Mouse (Mus musculus) CH12.LX (cell line): ENCODE measurements around the gene Chaf1b. TPM values are rescaled to one million over a fixed set of nuclear protein-coding genes. Genes with fewer than 3 reads are reported as not detected.
A peak's percentile ranks its signal among the peaks of the same experiment; 100 is the strongest.

ENCODE experiments used
- DNase-seq: peaks from one replicate; pipeline ENCODE4 v3.0.0-alpha.2; 2013; ENCODE audit errors: extremely low read depth
- H3K27ac ChIP-seq: 2 replicates; pipeline ENCODE4 v1.5.1; 2012; ENCODE audit warnings: low read depth, mild to moderate bottlenecking, control low read depth, moderate library complexity; ENCODE audit not compliant: insufficient read depth
- H3K27me3 ChIP-seq: replicated peaks from 2 replicates; pipeline ENCODE3; 2012; ENCODE audit warnings: inconsistent platforms
- H3K36me3 ChIP-seq, 2 experiments: replicated peaks in 1 of 2; 2 replicates each; pipeline versions ENCODE3 to v1.6.1; 2012; ENCODE audit warnings: inconsistent platforms in 1 of 2, low read length in 1 of 2, mild to moderate bottlenecking in 1 of 2, mixed read lengths in 1 of 2, moderate library complexity in 1 of 2; ENCODE audit not compliant: control insufficient read depth in 1 of 2, insufficient read depth in 1 of 2
- H3K4me1 ChIP-seq, 2 experiments: 2 replicates each; pipeline ENCODE4 v1.6.1; 2012; ENCODE audit warnings: inconsistent platforms in 1 of 2, moderate library complexity in 1 of 2; ENCODE audit not compliant: insufficient read depth in 2 of 2, control insufficient read depth in 1 of 2
- H3K4me2 ChIP-seq: 2 replicates; pipeline ENCODE4 v1.6.1; 2012; ENCODE audit warnings: low read depth, mild to moderate bottlenecking, control low read depth; ENCODE audit not compliant: poor library complexity, insufficient read depth, severe bottlenecking
- H3K4me3 ChIP-seq, 3 experiments: fragments of 150-350 bp in 1 of 3; sonication (generic) in 1 of 3; replicated peaks in 1 of 3; 2 replicates each; pipeline versions ENCODE3 to v1.5.1; 2011 to 2012; ENCODE audit warnings: low read depth in 2 of 3, low read length in 2 of 3, mild to moderate bottlenecking in 2 of 3, moderate library complexity in 2 of 3, control low read depth in 1 of 3, improper control_type of control experiment in 1 of 3, inconsistent platforms in 1 of 3, mixed read lengths in 1 of 3; ENCODE audit not compliant: poor library complexity in 1 of 3
- H3K79me2 ChIP-seq: replicated peaks from 2 replicates; pipeline ENCODE4 v1.6.1; 2012; ENCODE audit warnings: mild to moderate bottlenecking, moderate library complexity; ENCODE audit not compliant: control insufficient read depth, poor library complexity, insufficient read depth, severe bottlenecking; ENCODE audit errors: extremely low read depth
- H3K9ac ChIP-seq: 2 replicates; pipeline ENCODE4 v1.6.1; 2012; ENCODE audit warnings: low read depth, mild to moderate bottlenecking, control low read depth, moderate library complexity; ENCODE audit not compliant: insufficient read depth
- H3K9me3 ChIP-seq: replicated peaks from 2 replicates; pipeline ENCODE3; 2012; ENCODE audit warnings: low read length, inconsistent platforms, mixed read lengths
- BHLHE40 ChIP-seq: IDR thresholded peaks from 2 replicates; pipeline ENCODE4 v1.6.1; 2011; ENCODE audit warnings: mild to moderate bottlenecking, low read depth, low read length, improper control_type of control experiment
- CHD1 ChIP-seq: IDR thresholded peaks from 2 replicates; pipeline ENCODE4 v1.6.1; 2012; ENCODE audit warnings: low read depth, low read length, improper control_type of control experiment, inconsistent platforms
- CHD2 ChIP-seq: IDR thresholded peaks from 2 replicates; pipeline ENCODE4 v1.6.1; 2011; ENCODE audit warnings: low read length, improper control_type of control experiment
- ELF1 ChIP-seq: IDR thresholded peaks from 2 replicates; pipeline ENCODE4 v1.6.1; 2014; ENCODE audit warnings: low read depth, mild to moderate bottlenecking, inconsistent platforms, low read length, improper control_type of control experiment
- HCFC1 ChIP-seq: IDR thresholded peaks from 2 replicates; pipeline ENCODE4 v1.6.1; 2012; ENCODE audit warnings: low read depth, mild to moderate bottlenecking, inconsistent platforms, low read length, improper control_type of control experiment
- IRF4 ChIP-seq: IDR thresholded peaks from 2 replicates; pipeline ENCODE4 v1.6.1; 2014; ENCODE audit warnings: low read depth, mild to moderate bottlenecking, inconsistent platforms, low read length, improper control_type of control experiment
- JUND ChIP-seq: conservative IDR thresholded peaks from 2 replicates; pipeline ENCODE4 v1.6.1; 2011; ENCODE audit warnings: low read depth, low read length, improper control_type of control experiment
- MAFK ChIP-seq: IDR thresholded peaks from 2 replicates; pipeline ENCODE4 v1.6.1; 2011; ENCODE audit warnings: low read length, improper control_type of control experiment; ENCODE audit not compliant: insufficient replicate concordance
- MAX ChIP-seq: IDR thresholded peaks from 2 replicates; pipeline ENCODE4 v1.6.1; 2011; ENCODE audit warnings: low read length, improper control_type of control experiment
- MAZ ChIP-seq: IDR thresholded peaks from 2 replicates; pipeline ENCODE4 v1.6.1; 2012; ENCODE audit warnings: low read depth, mild to moderate bottlenecking, inconsistent platforms, low read length, improper control_type of control experiment, moderate library complexity
- PAX5 ChIP-seq: IDR thresholded peaks from 2 replicates; pipeline ENCODE4 v1.6.1; 2012; ENCODE audit warnings: low read length, inconsistent platforms, mixed read lengths
- POLR2A ChIP-seq: IDR thresholded peaks from 2 replicates; pipeline ENCODE4 v1.6.1; 2011; ENCODE audit warnings: low read depth, mild to moderate bottlenecking, improper control_type of control experiment, low read length
- RCOR1 ChIP-seq: conservative IDR thresholded peaks from 2 replicates; pipeline ENCODE4 v1.6.1; 2012; ENCODE audit warnings: low read depth, mild to moderate bottlenecking, inconsistent platforms, low read length, improper control_type of control experiment
- SIN3A ChIP-seq: IDR thresholded peaks from 2 replicates; pipeline ENCODE4 v1.6.1; 2012; ENCODE audit warnings: low read length, improper control_type of control experiment, inconsistent platforms
- TCF12 ChIP-seq: IDR thresholded peaks from 2 replicates; pipeline ENCODE4 v1.6.1; 2014; ENCODE audit warnings: low read depth, mild to moderate bottlenecking, inconsistent platforms, low read length, improper control_type of control experiment
- UBTF ChIP-seq: IDR thresholded peaks from 2 replicates; pipeline ENCODE4 v1.6.1; 2012; ENCODE audit warnings: low read depth, mild to moderate bottlenecking, inconsistent platforms, low read length, improper control_type of control experiment, moderate library complexity
- ZNF384 ChIP-seq: IDR thresholded peaks from 2 replicates; pipeline ENCODE4 v1.6.1; 2012; ENCODE audit warnings: low read depth, low read length, improper control_type of control experiment, inconsistent platforms
- dilution Hi-C: fragments of 300-500 bp; cut with MboI; formaldehyde crosslinking; loops from 2 replicates; pipeline ENCODE4 v1.14.3; 2020; ENCODE audit warnings: low sequenced_read_pairs; ENCODE audit not compliant: extremely low pct_unique_long_range_greater_than_20kb, extremely low pct_ligation_motif_present
- in situ Hi-C: fragments of 300-500 bp; cut with MboI; formaldehyde crosslinking; loops from 3 replicates; pipeline ENCODE4 v1.14.3; 2019; ENCODE audit warnings: low sequenced_read_pairs, low pct_ligation_motif_present, low pct_unique_long_range_greater_than_20kb, mixed read lengths
- polyA plus RNA-seq: library from polyadenylated mRNA; unstranded; fragments of >175 nt; gene quantifications from 2 replicates; pipeline ENCODE4 v1.2.1, GENCODE M21; 2012; ENCODE audit warnings: low read depth; ENCODE audit not compliant: insufficient read length
- total RNA-seq, 2 experiments: library from RNA; depleted of rRNA; stranded (reverse); fragments of 300-350 nt in 1 of 2; fragments of >200 nt in 1 of 2; gene quantifications; 2 replicates each; pipeline ENCODE4 v1.2.3; 2012 to 2014

The Chaf1b gene
- total and polyA plus RNA-seq, 3 experiments, result 46.7 to 82.0 (median 76.2) TPM

- Histone ChIP-seq H3K4me1 (peaks cover 0 to 44% of the 10 kb centered on the region in 2 experiments; a peak in 3 of 4 replicates), H3K27me3 (no peaks in the 10 kb centered on the region), H3K9me3 (no peaks in the 10 kb centered on the region), H3K27ac (no peak overlapping the region), H3K36me3 (peaks cover 20 to 44% of the 10 kb centered on the region in 2 experiments), H3K4me2 (peak overlapping the region; percentile 83), H3K9ac (peak overlapping the region; percentile 55), H3K79me2 (no peaks in the 10 kb centered on the region; the same call in 1 of the 2 replicates), H3K4me3 (peak overlapping the region; percentile 81 to 89 (median 83))
- no peak for TF ChIP-seq BHLHE40
- no peak for TF ChIP-seq ZNF384
- no peak for TF ChIP-seq RCOR1
- TF ChIP-seq ELF1, result no peak
- no peak for TF ChIP-seq SIN3A
- TF ChIP-seq IRF4, result no peak
- no peak for TF ChIP-seq MAZ
- TF ChIP-seq CHD2, result no peak
- no peak for TF ChIP-seq HCFC1
- TF ChIP-seq PAX5, result no peak
- TF ChIP-seq TCF12, result no peak
- TF ChIP-seq POLR2A, result no peak
- TF ChIP-seq MAFK, result no peak
- TF ChIP-seq CHD1, result no peak
- no peak for TF ChIP-seq JUND
- TF ChIP-seq MAX, result no peak
- dilution Hi-C loops (no loop called here), in situ Hi-C loops (loop anchor here (10.0 kb wide), 1 partner anchor 200 kb away; the partner anchor contains the start of gene Cbr3)
- no peak for DNase-seq
Measured at GRCm38 (mm10) chr16:93884722-93885113, 1.0 kb downstream of the Chaf1b start.

- H3K79me2 ChIP-seq, result no peaks in the 10 kb centered on the region; the same call in 1 of the 2 replicates
- no peak overlapping the region for H3K9ac ChIP-seq
- H3K4me1 ChIP-seq, result peaks cover 4 to 55% of the 10 kb centered on the region in 2 experiments
- no peak overlapping the region for H3K27ac ChIP-seq
- no peaks in the 10 kb centered on the region for H3K9me3 ChIP-seq
- H3K4me3 ChIP-seq, result no peak overlapping the region
- DNase-seq, result peak; percentile 65
- dilution Hi-C loops (no loop called here), in situ Hi-C loops (loop anchor here (10.0 kb wide), 1 partner anchor 204 kb away; the partner anchor contains the start of gene Cbr3)
- H3K4me2 ChIP-seq, result no peak overlapping the region
- H3K27me3 ChIP-seq, result no peaks in the 10 kb centered on the region
- no peak for TF ChIP-seq IRF4
- no peak for TF ChIP-seq BHLHE40
- no peak for TF ChIP-seq UBTF
- no peak for TF ChIP-seq ZNF384
- TF ChIP-seq, all 38 proteins: peak for 0
- peaks cover 58 to 81% of the 10 kb centered on the region in 2 experiments for H3K36me3 ChIP-seq
Measured at GRCm38 (mm10) chr16:93888481-93888880, 4.8 kb downstream of the Chaf1b start.
